Mouse (Mus musculus) stomach, postnatal 0 days (tissue): ENCODE measurements at regions not wholly inside any gene's neighbourhood (a gene's known extent, or its start where the extent isn't known, plus 50 kb on each side); places are given as distances from the start of the nearest gene placed in this dataset.

ENCODE experiments used
- CTCF ChIP-seq: IDR thresholded peaks from 2 replicates; pipeline ENCODE4 v1.5.1; 2016; ENCODE audit warnings: antibody characterized with exemption, low read depth, mild to moderate bottlenecking, moderate library complexity
- EP300 ChIP-seq: optimal IDR thresholded peaks from 2 replicates; pipeline ENCODE3; 2016; ENCODE audit warnings: antibody characterized with exemption

GRCm38 (mm10) chr8:113141131-113141530 is 494.3 kb upstream of the Mon1b start:
- TF ChIP-seq CTCF (no peak), EP300 (no peak)
